Mouse (Mus musculus) liver, adult 2 months (tissue): ENCODE data around the gene Taf13.

Experiments used
- CTCF ChIP-seq: fragments of 200-500 bp; IDR thresholded peaks from 2 replicates; pipeline ENCODE4 v1.5.1; 2011; ENCODE audit warnings: low read depth, low read length, control low read depth
- POLR2A ChIP-seq: fragments of 200-500 bp; IDR thresholded peaks from 2 replicates; pipeline ENCODE4 v1.6.1; 2011; ENCODE audit warnings: low read length, control low read depth; ENCODE audit not compliant: insufficient read depth; ENCODE audit errors: extremely low read depth

DNA sequence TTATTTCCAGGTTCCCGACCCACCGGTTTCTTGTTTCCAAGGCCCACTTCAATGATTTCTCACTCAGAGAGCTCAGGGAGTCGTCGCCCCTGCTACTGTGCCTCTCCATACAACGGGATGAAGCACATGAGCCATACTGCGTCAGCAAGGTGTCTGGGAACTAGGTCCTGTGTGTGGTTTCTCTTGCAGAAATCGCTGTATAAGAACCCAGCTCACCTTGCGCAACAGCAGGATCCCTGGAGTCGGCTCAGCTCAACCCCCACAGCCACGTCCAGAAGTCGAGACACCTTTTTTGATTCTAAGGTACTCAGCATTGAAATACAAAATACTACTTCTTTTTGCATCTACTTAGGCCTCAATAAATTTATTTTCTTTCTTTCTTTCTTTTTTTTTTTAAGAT lies 29.2 kb upstream of the Taf13 start:
- TF ChIP-seq POLR2A (no peak), CTCF (no peak)
